Mouse (Mus musculus): ENCODE results near the gene Tex45. TPM values are rescaled to one million over a fixed set of nuclear protein-coding genes. Genes with fewer than 3 reads are reported as not detected.
A peak's percentile ranks its signal among the peaks of the same experiment; 100 is the strongest.

Gene Tex45
- polyA plus RNA-seq, 1 experiment from 2014 or later, result not detected

GRCm38 (mm10) chr8:3463248-3463647, 7.4 kb upstream of the Tex45 start:
- H3K9ac ChIP-seq, result no peak overlapping the region
- H3K27ac ChIP-seq, result no peak overlapping the region
- DNase-seq (no peak), ATAC-seq (ENCODE audit: low read depth) (no peak)
- peaks cover 20% of the 10 kb centered on the region for H3K4me1 ChIP-seq (replicated peaks)
- no peak overlapping the region for H3K4me2 ChIP-seq
- 0 out of 2 replicates have a peak, but pooled peaks cover 3% of the 10 kb centered on the region for H3K36me3 ChIP-seq
- no peak overlapping the region for H3K4me3 ChIP-seq (replicated peaks)
- H3K27me3 ChIP-seq, result no peaks in the 10 kb centered on the region
- H3K9me3 ChIP-seq (replicated peaks), result no peaks in the 10 kb centered on the region
- WGBS (ENCODE audit: insufficient replicate concordance), result 69% methylated on average over 2 of the region's 2 CpGs

- H3K27me3 ChIP-seq, result no peaks in the 10 kb centered on the region
- WGBS (ENCODE audit: insufficient replicate concordance), result 47% methylated on average over 5 of the region's 5 CpGs
Observed at GRCm38 (mm10) chr8:3464309-3464708, 6.4 kb upstream of the Tex45 start.

GRCm38 (mm10) chr8:3467006-3467885, 3.4 kb upstream of the Tex45 start, which contains the start of gene Pex11g:
Gene Pex11g, minus strand, starts transcription at chr8:3467680.
- WGBS (ENCODE audit: insufficient replicate concordance), result 6% methylated on average over 32 of the region's 32 CpGs
- H3K9me3 ChIP-seq (replicated peaks), result no peaks in the 10 kb centered on the region
- H3K27ac ChIP-seq, result peak within 1 kb of the TSS; percentile 51

More at GRCm38 (mm10) chr8:3464309-3464708, 6.4 kb upstream of the Tex45 start:
- peak; percentile 28 for DNase-seq
- H3K4me1 ChIP-seq (replicated peaks), result peaks cover 21% of the 10 kb centered on the region
- H3K4me2 ChIP-seq, result no peak overlapping the region
- no peak overlapping the region for H3K27ac ChIP-seq
- H3K9me3 ChIP-seq (replicated peaks), result no peaks in the 10 kb centered on the region
- no peak for ATAC-seq (ENCODE audit: low read depth)
- no peak overlapping the region for H3K4me3 ChIP-seq (replicated peaks)
- no peaks in the 10 kb centered on the region for H3K36me3 ChIP-seq
- H3K9ac ChIP-seq, result no peak overlapping the region

GRCm38 (mm10) chr8:3467886-3468545, 2.6 kb upstream of the Tex45 start:
- DNase-seq, result no peak
- H3K4me1 ChIP-seq (replicated peaks), result peaks cover 19% of the 10 kb centered on the region
- WGBS (ENCODE audit: insufficient replicate concordance), result 48% methylated on average over 9 of the region's 9 CpGs

More at GRCm38 (mm10) chr8:3467006-3467885, 3.4 kb upstream of the Tex45 start, which contains the start of gene Pex11g:
- Histone ChIP-seq H3K27me3 (no peaks in the 10 kb centered on the region), H3K4me3 (replicated peaks) (peak within 1 kb of the TSS; percentile 64), H3K9ac (peak within 1 kb of the TSS; percentile 67), H3K4me2 (peak within 1 kb of the TSS; percentile 80), H3K4me1 (replicated peaks) (peaks cover 19% of the 10 kb centered on the region), H3K36me3 (no peaks in the 10 kb centered on the region)
- peak; percentile 93 for DNase-seq
- peak; percentile 91 for ATAC-seq (ENCODE audit: low read depth)

DNA sequence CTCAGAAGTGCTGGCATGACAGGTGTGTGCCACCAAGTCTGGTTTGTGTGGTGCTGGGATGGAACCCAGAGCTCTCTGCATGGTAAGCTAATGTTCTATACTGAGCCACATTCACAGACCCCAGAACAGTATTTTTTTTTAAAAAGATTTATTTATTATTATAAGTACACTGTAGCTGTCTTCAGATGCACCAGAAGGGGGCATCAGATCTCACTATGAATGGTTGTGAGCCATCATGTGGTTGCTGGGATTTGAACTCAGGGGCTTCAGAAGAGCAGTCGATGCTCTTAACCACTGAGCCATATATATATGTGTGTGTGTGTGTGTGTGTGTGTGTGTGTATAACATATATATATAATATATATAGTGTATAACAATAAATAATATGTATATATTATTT, 1.8 kb upstream of the Tex45 start:
- WGBS (ENCODE audit: insufficient replicate concordance), result 74% methylated on average over 1 of the region's 1 CpGs

More at GRCm38 (mm10) chr8:3467886-3468545, 2.6 kb upstream of the Tex45 start:
- ATAC-seq (ENCODE audit: low read depth), result no peak
- Histone ChIP-seq H3K27me3 (no peaks in the 10 kb centered on the region), H3K27ac (peak overlapping the region; percentile 39; the same call in 1 of the 2 replicates), H3K9me3 (replicated peaks) (no peaks in the 10 kb centered on the region), H3K4me3 (replicated peaks) (peak overlapping the region; percentile 64), H3K4me2 (peak overlapping the region; percentile 80), H3K9ac (peak overlapping the region; percentile 67), H3K36me3 (no peaks in the 10 kb centered on the region)

DNA sequence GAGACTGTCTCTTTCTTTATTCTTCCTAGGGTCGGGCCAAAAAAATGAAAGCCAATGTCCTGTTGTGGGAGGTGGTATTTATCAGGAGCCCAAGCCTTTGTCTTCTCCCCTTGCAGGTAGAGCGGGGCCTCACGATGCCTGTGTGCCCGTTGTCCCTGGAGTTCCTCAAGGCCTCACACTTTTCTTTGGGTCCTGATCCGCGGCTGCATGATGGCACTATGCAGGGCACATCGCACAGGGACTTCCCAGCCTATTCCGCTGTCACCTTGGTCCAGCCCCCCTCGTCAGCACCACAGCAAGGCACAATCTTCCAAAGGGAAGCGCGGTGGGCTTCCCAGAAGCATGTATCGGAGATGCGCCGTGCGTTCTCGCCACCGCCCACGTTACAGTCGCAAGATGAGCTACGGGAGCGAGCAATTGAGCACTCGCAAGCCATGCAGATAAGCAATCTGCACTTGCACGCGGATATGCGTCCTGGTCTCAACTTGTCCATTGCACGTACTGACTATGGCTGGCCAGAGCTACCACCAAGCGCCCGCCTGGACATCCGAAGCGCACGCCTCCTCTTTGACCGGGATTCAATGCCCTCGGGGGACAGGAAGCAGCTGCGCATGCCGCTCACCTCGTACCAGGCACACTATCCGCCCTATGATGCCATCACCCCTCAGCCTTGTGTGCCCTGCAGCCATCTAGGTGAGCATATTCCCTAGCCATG, 5.2 kb downstream of the Tex45 start:
- Histone ChIP-seq H3K4me1 (replicated peaks) (peaks cover 5% of the 10 kb centered on the region; the same call in 1 of the 2 replicates), H3K4me2 (peak overlapping the region; percentile 48), H3K27ac (no peak overlapping the region), H3K4me3 (replicated peaks) (peak overlapping the region; percentile 19; the same call in 1 of the 2 replicates), H3K27me3 (peaks cover 24% of the 10 kb centered on the region), H3K9me3 (replicated peaks) (no peaks in the 10 kb centered on the region), H3K9ac (no peak overlapping the region), H3K36me3 (no peaks in the 10 kb centered on the region)
- no peak for ATAC-seq (ENCODE audit: low read depth)
- 24% methylated on average over 37 of the region's 37 CpGs for WGBS (ENCODE audit: insufficient replicate concordance)
- no peak for DNase-seq

More for the DNA sequence above, 1.8 kb upstream of the Tex45 start:
- H3K27ac ChIP-seq, result no peak overlapping the region
- ATAC-seq (ENCODE audit: low read depth) (no peak), DNase-seq (no peak)
- no peaks in the 10 kb centered on the region for H3K9me3 ChIP-seq (replicated peaks)
- H3K36me3 ChIP-seq, result no peaks in the 10 kb centered on the region
- no peak overlapping the region for H3K9ac ChIP-seq
- H3K4me2 ChIP-seq, result no peak overlapping the region
- no peak overlapping the region for H3K4me3 ChIP-seq (replicated peaks)
- H3K27me3 ChIP-seq, result no peaks in the 10 kb centered on the region
- H3K4me1 ChIP-seq (replicated peaks), result peaks cover 19% of the 10 kb centered on the region

DNA sequence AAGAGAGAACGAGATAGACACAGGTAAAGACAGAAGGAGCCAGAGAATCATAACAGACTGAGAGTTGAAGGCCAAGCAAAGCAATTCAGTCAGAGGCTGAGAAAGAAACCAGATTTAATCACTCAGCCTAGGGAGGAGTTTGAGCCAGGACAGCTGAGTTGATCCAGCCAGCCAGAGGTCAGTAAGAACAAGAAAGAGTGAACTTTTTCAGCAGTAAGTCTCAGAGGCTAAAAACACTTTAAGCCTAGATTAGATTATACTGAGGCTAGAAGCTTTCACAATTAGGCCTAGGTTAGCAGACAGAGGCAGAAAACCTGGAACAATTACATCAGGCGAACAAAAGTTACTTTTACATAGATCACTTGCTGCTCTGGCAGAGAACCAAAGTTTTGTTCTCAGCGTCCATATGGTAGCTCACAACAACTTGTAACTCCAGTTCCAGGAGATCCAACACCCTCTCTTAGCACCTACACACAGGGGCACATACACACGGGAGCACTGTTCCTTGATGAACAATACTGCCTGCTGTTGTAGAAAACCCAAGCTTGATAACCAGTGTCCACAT, 9.6 kb downstream of the Tex45 start:
- Histone ChIP-seq H3K36me3 (no peaks in the 10 kb centered on the region), H3K9ac (no peak overlapping the region), H3K4me3 (replicated peaks) (no peak overlapping the region), H3K27ac (no peak overlapping the region), H3K4me1 (replicated peaks) (peaks cover 8% of the 10 kb centered on the region), H3K9me3 (replicated peaks) (no peaks in the 10 kb centered on the region), H3K27me3 (peaks cover 24% of the 10 kb centered on the region), H3K4me2 (no peak overlapping the region)
- DNase-seq, result no peak
- ATAC-seq (ENCODE audit: low read depth), result no peak
- WGBS (ENCODE audit: insufficient replicate concordance), result 47% methylated on average over 4 of the region's 4 CpGs

- H3K4me2 ChIP-seq, result no peak overlapping the region
- ATAC-seq (ENCODE audit: low read depth) (peak; percentile 26; the same call in 1 of the 2 replicates), DNase-seq (no peak)
Observed at GRCm38 (mm10) chr8:3481605-3482004, 10.9 kb downstream of the Tex45 start.

DNA sequence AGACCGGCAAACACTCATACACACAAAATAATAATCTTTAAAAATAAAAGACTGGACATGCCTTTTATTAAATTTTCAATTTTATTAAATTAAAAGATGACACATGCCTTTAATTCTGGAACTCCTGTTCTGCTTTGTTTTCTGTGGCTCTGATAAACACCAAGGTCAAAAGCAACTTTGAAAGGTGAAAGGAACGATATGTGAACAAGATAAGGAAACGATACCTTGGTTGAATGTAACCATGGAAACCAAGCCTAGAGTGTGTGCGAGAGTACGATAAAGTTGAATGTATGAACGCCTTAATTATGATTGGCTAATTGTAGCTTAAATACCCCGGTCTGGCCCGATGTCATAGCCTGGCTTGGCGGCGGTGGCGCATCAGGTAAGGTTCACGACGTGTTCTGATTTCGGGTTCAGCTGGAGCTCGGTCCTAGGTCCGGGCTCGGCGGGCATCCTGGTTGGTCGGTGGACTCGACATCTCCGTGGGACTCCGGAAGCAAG, 11.6 kb downstream of the Tex45 start:
- H3K27ac ChIP-seq, result no peak overlapping the region
- peaks cover 4% of the 10 kb centered on the region for H3K4me1 ChIP-seq (replicated peaks)
- peak; percentile 20 for DNase-seq
- WGBS (ENCODE audit: insufficient replicate concordance), result 67% methylated on average over 22 of the region's 22 CpGs
- no peak overlapping the region for H3K4me2 ChIP-seq
- peaks cover 14% of the 10 kb centered on the region for H3K27me3 ChIP-seq
- no peak overlapping the region for H3K4me3 ChIP-seq (replicated peaks)
- H3K9me3 ChIP-seq (replicated peaks), result no peaks in the 10 kb centered on the region
- H3K36me3 ChIP-seq, result no peaks in the 10 kb centered on the region
- no peak for ATAC-seq (ENCODE audit: low read depth)
- H3K9ac ChIP-seq, result no peak overlapping the region

More at GRCm38 (mm10) chr8:3481605-3482004, 10.9 kb downstream of the Tex45 start:
- H3K27ac ChIP-seq, result no peak overlapping the region
- WGBS (ENCODE audit: insufficient replicate concordance), result 37% methylated on average over 5 of the region's 5 CpGs
- H3K9me3 ChIP-seq (replicated peaks), result no peaks in the 10 kb centered on the region
- no peaks in the 10 kb centered on the region for H3K36me3 ChIP-seq
- peaks cover 12% of the 10 kb centered on the region for H3K27me3 ChIP-seq
- peaks cover 4% of the 10 kb centered on the region for H3K4me1 ChIP-seq (replicated peaks)
- no peak overlapping the region for H3K9ac ChIP-seq
- no peak overlapping the region for H3K4me3 ChIP-seq (replicated peaks)

DNA sequence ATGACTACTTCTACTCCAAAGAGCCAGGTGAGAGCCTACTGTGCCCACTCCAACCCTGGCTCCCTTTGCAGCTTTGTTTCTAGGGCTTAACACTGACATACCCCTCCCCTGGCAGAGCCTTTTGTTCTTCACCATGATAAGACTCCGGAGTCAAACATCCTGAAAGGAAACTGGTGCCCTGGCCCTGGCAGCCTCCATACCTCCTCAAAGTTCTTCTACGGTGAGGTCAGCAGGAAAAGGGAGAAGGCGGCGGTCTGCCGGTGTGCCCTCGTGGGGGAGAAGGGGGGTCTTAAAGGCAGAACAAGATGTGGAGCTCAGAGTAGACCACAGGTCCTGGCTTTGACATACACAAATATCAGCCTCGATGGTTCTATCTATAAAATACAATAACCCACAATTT, 12.9 kb downstream of the Tex45 start:
- DNase-seq, result no peak
- no peaks in the 10 kb centered on the region for H3K9me3 ChIP-seq (replicated peaks)
- H3K36me3 ChIP-seq, result no peaks in the 10 kb centered on the region
- no peak overlapping the region for H3K27ac ChIP-seq
- 34% methylated on average over 7 of the region's 7 CpGs for WGBS (ENCODE audit: insufficient replicate concordance)
- H3K27me3 ChIP-seq, result peaks cover 4% of the 10 kb centered on the region; the same call in 1 of the 2 replicates
- no peak overlapping the region for H3K4me3 ChIP-seq (replicated peaks)
- no peak overlapping the region for H3K4me2 ChIP-seq
- peaks cover 4% of the 10 kb centered on the region for H3K4me1 ChIP-seq (replicated peaks)
- no peak for ATAC-seq (ENCODE audit: low read depth)
- H3K9ac ChIP-seq, result no peak overlapping the region

Data from liver, embryonic 13.5 days (tissue).